Mouse (Mus musculus) testis, adult 2 months (tissue): ENCODE data around the gene Rnasek. TPM values are rescaled to one million over a fixed set of nuclear protein-coding genes. Genes with fewer than 3 reads are reported as not detected.

Experiments
- H3K27ac ChIP-seq: fragments of 200-500 bp; 2 replicates; pipeline ENCODE4 v1.5.1; 2012; ENCODE audit warnings: low read depth, low read length; ENCODE audit not compliant: control insufficient read depth, insufficient read depth
- H3K27me3 ChIP-seq: fragments of 200-500 bp; 2 replicates; pipeline ENCODE4 v1.6.1; 2012; ENCODE audit warnings: mild to moderate bottlenecking, low read length, moderate library complexity; ENCODE audit not compliant: control insufficient read depth, insufficient read depth
- H3K36me3 ChIP-seq: fragments of 200-500 bp; 2 replicates; pipeline ENCODE4 v1.6.1; 2012; ENCODE audit warnings: mild to moderate bottlenecking, low read length; ENCODE audit not compliant: control insufficient read depth, insufficient read depth
- H3K4me1 ChIP-seq: fragments of 200-500 bp; 2 replicates; pipeline ENCODE4 v1.6.1; 2012; ENCODE audit warnings: low read length; ENCODE audit not compliant: control insufficient read depth, insufficient read depth
- H3K4me3 ChIP-seq: fragments of 200-500 bp; 2 replicates; pipeline ENCODE4 v1.5.1; 2012; ENCODE audit warnings: low read depth, mild to moderate bottlenecking, low read length, moderate library complexity, mixed read lengths; ENCODE audit not compliant: control insufficient read depth
- CTCF ChIP-seq: fragments of 200-500 bp; IDR thresholded peaks from 2 replicates; pipeline ENCODE4 v1.5.1; 2012; ENCODE audit warnings: low read depth, mild to moderate bottlenecking, inconsistent platforms, low read length, moderate library complexity; ENCODE audit not compliant: control insufficient read depth, insufficient read depth, insufficient replicate concordance
- POLR2A ChIP-seq: fragments of 200-500 bp; IDR thresholded peaks from 2 replicates; pipeline ENCODE4 v1.6.1; 2012; ENCODE audit warnings: low read depth, mild to moderate bottlenecking, inconsistent platforms, low read length, moderate library complexity; ENCODE audit not compliant: control insufficient read depth
- polyA plus RNA-seq: library from polyadenylated mRNA; depleted of rRNA; stranded (reverse); fragments of >200 nt; gene quantifications from 2 replicates; pipeline ENCODE4 v1.2.3, GENCODE M21; 2012

Rnasek gene
- polyA plus RNA-seq, 1 experiment, result 112 TPM

DNA sequence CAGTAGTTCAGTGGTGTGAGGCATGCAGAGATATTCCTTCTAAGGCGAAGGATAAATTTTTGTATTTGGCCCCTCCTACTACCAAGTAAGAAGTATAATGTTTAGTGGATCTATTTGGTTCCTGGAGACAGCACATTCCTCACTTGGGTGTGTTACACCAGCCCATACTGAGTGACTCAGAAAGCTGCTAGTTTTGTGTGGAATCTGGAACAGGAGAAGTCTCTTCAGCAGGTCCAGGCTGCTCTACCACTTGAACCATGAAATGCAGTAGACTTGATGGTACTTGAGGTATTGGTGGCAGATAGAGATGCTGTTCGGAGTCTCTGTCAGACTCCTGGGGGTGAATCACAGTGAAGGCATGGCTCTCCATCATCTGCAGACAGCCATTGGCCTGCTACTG, 29.0 kb downstream of the Rnasek start:
- TF ChIP-seq POLR2A (no peak), CTCF (no peak)
- Histone ChIP-seq H3K4me3 (no peak overlapping the region), H3K4me1 (peaks cover 17% of the 10 kb centered on the region), H3K27ac (no peak overlapping the region), H3K27me3 (no peaks in the 10 kb centered on the region), H3K36me3 (no peaks in the 10 kb centered on the region)

DNA sequence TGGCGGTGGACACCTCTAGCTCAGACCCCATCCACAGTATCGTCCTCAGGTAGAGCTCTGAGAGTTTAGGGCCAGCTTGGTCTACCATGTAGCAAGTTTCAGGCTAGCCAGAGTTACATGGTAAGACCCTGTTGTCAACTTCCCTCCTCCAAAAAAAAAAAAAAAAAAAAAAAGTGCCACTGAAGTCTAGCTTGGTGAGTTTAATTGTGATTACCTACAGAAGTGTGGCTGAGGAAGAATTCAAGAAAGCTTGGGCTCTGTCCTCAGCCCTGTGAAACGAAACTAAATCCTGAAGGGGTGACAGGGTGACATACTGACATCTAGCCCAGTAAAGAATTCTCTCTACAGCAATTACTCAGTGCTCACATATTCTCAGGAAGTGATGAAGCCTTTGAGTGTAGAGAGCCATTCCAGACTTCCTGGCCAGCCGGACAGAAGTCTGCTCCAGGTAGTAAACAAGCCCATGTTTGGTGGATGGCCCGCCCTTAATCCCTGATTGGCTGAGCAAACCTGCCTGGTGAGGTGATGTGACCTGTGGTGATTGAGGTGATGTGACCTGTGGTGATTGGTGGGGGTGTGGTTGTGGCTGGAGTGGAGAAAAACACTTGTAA, 30.8 kb downstream of the Rnasek start:
- Histone ChIP-seq H3K4me3 (no peak overlapping the region), H3K4me1 (peaks cover 2% of the 10 kb centered on the region; the same call in 1 of the 2 replicates), H3K36me3 (no peaks in the 10 kb centered on the region), H3K27me3 (no peaks in the 10 kb centered on the region), H3K27ac (no peak overlapping the region)
- TF ChIP-seq POLR2A (no peak), CTCF (no peak)

DNA sequence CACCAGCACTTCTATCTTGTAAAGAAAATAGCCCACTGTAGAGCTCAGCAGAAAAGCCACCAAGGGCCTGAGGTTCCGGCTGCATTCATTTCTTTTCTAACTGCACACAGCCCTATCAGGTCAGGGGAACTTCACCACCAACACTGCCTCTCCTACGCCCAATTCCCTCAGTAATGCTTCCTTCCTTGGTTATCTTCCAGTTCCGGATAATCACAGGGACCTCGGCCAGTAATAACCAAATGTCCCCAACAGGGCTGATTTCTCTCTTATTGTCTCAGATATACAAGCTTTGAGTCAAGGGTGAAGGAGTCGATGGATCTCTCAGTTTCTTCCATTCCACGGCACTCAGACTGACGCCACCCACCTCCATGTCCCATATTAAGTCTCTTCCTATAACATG, 32.4 kb downstream of the Rnasek start:
- no peak overlapping the region for H3K4me3 ChIP-seq
- H3K4me1 ChIP-seq, result no peaks in the 10 kb centered on the region; the same call in 1 of the 2 replicates
- TF ChIP-seq POLR2A (no peak), CTCF (no peak)
- H3K36me3 ChIP-seq, result no peaks in the 10 kb centered on the region
- H3K27ac ChIP-seq, result no peak overlapping the region
- no peaks in the 10 kb centered on the region for H3K27me3 ChIP-seq

DNA sequence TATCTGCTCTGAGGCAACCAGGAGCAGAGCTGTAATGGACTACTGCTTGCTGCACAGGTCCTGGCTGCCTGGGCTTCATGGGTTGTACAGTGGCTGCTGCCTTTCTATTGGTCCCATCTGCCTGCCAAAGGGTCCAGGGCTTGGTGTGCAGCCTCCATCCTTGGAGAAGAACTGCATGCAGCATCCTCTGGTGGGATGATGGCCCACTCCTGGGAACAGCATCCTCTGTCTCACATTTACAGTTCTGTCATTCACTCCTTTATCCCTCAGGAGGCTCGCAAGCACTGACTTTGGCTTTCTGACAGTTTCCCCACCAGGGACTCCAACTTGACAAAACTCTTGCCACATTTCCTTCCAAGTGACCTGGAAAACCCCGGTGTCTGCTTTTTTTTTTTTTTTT, 32.8 kb downstream of the Rnasek start:
- Histone ChIP-seq H3K36me3 (no peaks in the 10 kb centered on the region), H3K4me1 (no peaks in the 10 kb centered on the region; the same call in 1 of the 2 replicates), H3K27me3 (no peaks in the 10 kb centered on the region), H3K27ac (no peak overlapping the region), H3K4me3 (no peak overlapping the region)
- TF ChIP-seq POLR2A (no peak), CTCF (no peak)

DNA sequence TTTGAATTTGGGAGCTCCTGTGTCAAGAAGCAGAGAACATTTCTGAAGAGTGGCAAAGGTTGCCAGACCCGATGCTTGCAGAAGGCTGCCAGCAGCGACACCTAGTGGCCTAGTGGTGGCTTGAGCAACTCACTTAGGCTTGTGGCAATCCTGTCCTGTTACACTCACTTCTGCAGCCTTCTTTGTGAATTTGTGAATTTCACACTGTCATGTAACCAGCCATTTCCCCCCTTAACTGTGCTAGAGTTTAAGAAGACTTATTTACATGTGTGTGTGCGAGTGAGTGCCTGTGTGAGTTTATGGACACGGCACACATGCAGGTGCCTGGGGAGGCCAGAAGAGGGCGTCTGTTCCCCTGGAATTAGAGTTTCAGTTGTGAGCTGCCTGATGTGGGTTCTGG, 38.0 kb downstream of the Rnasek start:
- TF ChIP-seq CTCF (peak; percentile 87; the same call in 1 of the 2 replicates), POLR2A (no peak)
- Histone ChIP-seq H3K36me3 (no peaks in the 10 kb centered on the region), H3K4me1 (peaks cover 2% of the 10 kb centered on the region; the same call in 1 of the 2 replicates), H3K27me3 (no peaks in the 10 kb centered on the region), H3K4me3 (no peak overlapping the region), H3K27ac (no peak overlapping the region)

DNA sequence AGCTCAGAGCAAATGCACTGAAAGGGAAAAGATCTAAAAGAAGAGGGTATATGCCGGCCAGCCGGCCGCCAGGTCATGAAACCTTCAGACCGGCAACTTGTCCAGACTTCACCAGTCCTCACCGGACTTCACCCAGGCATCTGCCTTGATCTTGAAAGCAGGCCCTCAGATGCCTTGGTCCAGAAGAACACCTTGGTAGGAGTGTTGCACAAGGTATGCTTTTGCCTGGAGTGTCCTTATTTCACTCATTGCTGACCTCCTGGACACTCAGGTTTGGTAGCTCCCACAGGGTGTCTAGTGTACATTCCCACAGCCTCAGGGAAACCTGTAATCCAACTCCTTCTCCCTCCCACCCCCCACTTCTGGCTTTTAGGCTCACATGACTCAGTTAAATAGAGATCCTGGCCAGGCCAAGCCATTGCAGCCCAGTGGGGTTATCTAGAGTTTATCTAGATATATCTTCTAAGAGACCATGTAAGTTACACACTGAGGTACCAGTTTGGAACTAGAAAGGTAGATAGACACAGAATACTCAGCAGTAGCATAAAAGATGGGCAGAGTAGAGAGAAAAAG, 39.5 kb downstream of the Rnasek start:
- no peak overlapping the region for H3K4me3 ChIP-seq
- H3K27ac ChIP-seq, result no peak overlapping the region
- H3K27me3 ChIP-seq, result no peaks in the 10 kb centered on the region
- H3K36me3 ChIP-seq, result no peaks in the 10 kb centered on the region
- no peak for TF ChIP-seq CTCF
- no peak for TF ChIP-seq POLR2A
- peaks cover 2% of the 10 kb centered on the region; the same call in 1 of the 2 replicates for H3K4me1 ChIP-seq

DNA sequence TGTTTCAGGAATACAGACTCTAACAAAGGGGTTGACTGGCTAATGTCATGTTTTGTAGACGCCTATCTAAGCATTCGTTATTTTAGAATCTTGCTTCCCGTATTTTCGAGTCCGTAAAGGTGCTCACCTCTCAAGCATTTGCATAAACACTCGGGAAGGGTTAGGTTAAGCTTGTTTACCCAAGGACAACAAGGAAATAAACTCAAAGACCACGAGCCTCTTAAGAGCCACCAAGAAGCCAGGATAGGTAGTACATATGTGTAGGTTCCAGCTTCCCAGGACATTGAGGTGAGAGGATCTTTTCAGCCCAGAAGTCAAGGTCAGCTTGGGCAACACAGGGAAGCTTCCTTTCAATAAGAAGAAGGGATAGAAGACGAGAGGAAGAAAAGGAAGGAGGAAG, 40.5 kb downstream of the Rnasek start:
- H3K27ac ChIP-seq, result no peak overlapping the region
- TF ChIP-seq POLR2A (no peak), CTCF (no peak)
- H3K4me1 ChIP-seq, result peaks cover 2% of the 10 kb centered on the region; the same call in 1 of the 2 replicates
- no peaks in the 10 kb centered on the region for H3K36me3 ChIP-seq
- no peak overlapping the region for H3K4me3 ChIP-seq
- H3K27me3 ChIP-seq, result no peaks in the 10 kb centered on the region

DNA sequence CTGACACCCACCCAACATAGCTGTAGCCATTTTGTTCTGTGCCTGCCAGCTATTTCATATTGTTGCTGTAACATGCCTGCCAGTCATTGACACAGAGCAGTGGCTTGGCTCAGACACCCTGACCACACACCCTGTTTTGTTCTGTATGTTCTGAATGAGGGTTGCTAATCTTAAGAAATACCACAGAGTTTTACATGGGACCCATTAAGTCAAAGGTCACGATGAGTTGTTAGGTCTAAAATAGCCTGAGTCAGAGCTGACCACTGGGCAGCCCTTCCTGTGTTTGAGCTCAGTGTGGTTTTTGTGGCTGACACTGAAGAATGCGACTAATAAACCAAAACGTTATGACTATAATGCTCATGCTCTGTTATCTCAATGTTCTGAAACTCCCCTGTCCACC, 41.3 kb downstream of the Rnasek start:
- Histone ChIP-seq H3K4me1 (peaks cover 4% of the 10 kb centered on the region; the same call in 1 of the 2 replicates), H3K4me3 (no peak overlapping the region), H3K27me3 (no peaks in the 10 kb centered on the region), H3K27ac (no peak overlapping the region), H3K36me3 (no peaks in the 10 kb centered on the region)
- no peak for TF ChIP-seq CTCF
- no peak for TF ChIP-seq POLR2A
